Mouse (Mus musculus) embryo, embryonic 10 days (tissue): ENCODE measurements around the gene Olfr1419.
"Not testable (repeated sequence)": the region's sequence is repeated elsewhere in the genome, so short reads cannot be mapped to it uniquely, and the experiment has no call there.

Source experiments
- DNase-seq: peaks from one replicate; pipeline ENCODE4 v3.0.0-alpha.2; 2015; ENCODE audit warnings: low spot score

Olfr1419 gene

GRCm38 (mm10) chr19:11875006-11875405 lies at the start of gene Olfr1419:
Gene Olfr1419 (minus strand): TSS chr19:11875106.
- DNase-seq = no peak

GRCm38 (mm10) chr19:11922515-11922914 lies 47.6 kb upstream of the Olfr1419 start:
- not testable (repeated sequence) for DNase-seq

- no peak for DNase-seq
Observed at GRCm38 (mm10) chr19:11922068-11922467, 47.2 kb upstream of the Olfr1419 start.

- no peak for DNase-seq
Observed at GRCm38 (mm10) chr19:11915804-11916203, 40.9 kb upstream of the Olfr1419 start.

GRCm38 (mm10) chr19:11912533-11913121 lies 37.7 kb upstream of the Olfr1419 start:
- no peak for DNase-seq

GRCm38 (mm10) chr19:11912037-11912532 lies 37.2 kb upstream of the Olfr1419 start, which contains the start of gene Patl1:
Gene Patl1 (plus strand): TSS chr19:11912399.
- peak; percentile 98 for DNase-seq

GRCm38 (mm10) chr19:11911603-11912002 lies 36.7 kb upstream of the Olfr1419 start:
- DNase-seq = peak; percentile 41

GRCm38 (mm10) chr19:11911021-11911420 lies 36.1 kb upstream of the Olfr1419 start:
- DNase-seq = no peak

- no peak for DNase-seq
Observed at GRCm38 (mm10) chr19:11886265-11886664, 11.4 kb upstream of the Olfr1419 start, which contains the start of gene Olfr1420. Gene Olfr1420 (plus strand): TSS chr19:11886565.

- DNase-seq = not testable (repeated sequence)
Observed at GRCm38 (mm10) chr19:11878404-11878803, 3.5 kb upstream of the Olfr1419 start.

GRCm38 (mm10) chr19:11867837-11868236 lies 7.1 kb downstream of the Olfr1419 start:
- no peak for DNase-seq

GRCm38 (mm10) chr19:11860966-11861365 lies 13.9 kb downstream of the Olfr1419 start, which contains the start of gene Olfr1418:
Gene Olfr1418 (minus strand): TSS chr19:11861066.
- DNase-seq = no peak

GRCm38 (mm10) chr19:11856506-11856905 lies 18.4 kb downstream of the Olfr1419 start:
- DNase-seq = no peak

- DNase-seq = no peak
Observed at GRCm38 (mm10) chr19:11854821-11855220, 20.1 kb downstream of the Olfr1419 start.

- no peak for DNase-seq
Observed at GRCm38 (mm10) chr19:11852652-11853051, 22.3 kb downstream of the Olfr1419 start.

GRCm38 (mm10) chr19:11846333-11846732 lies 28.6 kb downstream of the Olfr1419 start:
- no peak for DNase-seq

GRCm38 (mm10) chr19:11839119-11839518 lies 35.8 kb downstream of the Olfr1419 start, which contains the start of gene Olfr1417:
Gene Olfr1417 (minus strand): TSS chr19:11839219.
- DNase-seq = no peak

GRCm38 (mm10) chr19:11823346-11824065 lies 51.4 kb downstream of the Olfr1419 start:
- DNase-seq = no peak

- DNase-seq = no peak
Observed at GRCm38 (mm10) chr19:11820211-11820610, 54.7 kb downstream of the Olfr1419 start.

GRCm38 (mm10) chr19:11819800-11820199 lies 55.1 kb downstream of the Olfr1419 start:
- peak; percentile 95 for DNase-seq

- DNase-seq = peak; percentile 5
Observed at GRCm38 (mm10) chr19:11819143-11819700, 55.7 kb downstream of the Olfr1419 start, which contains the start of gene Stx3. Gene Stx3 (minus strand): TSS chr19:11819403.
